Mouse (Mus musculus) naive thymus-derived CD4-positive, alpha-beta T cell, adult 2 months (primary cell): ENCODE data around the gene Tanc1.
"Not testable (repeated sequence)": the region's sequence is repeated elsewhere in the genome, so short reads cannot be mapped to it uniquely, and the experiment has no call there.

Source experiments
- DNase-seq: peaks from one replicate; pipeline ENCODE4 v3.0.0-alpha.2; 2011; ENCODE audit warnings: low read depth

Gene Tanc1

GRCm38 (mm10) chr2:59830151-59830550 is 218.3 kb downstream of the Tanc1 start:
- DNase-seq, result no peak

- no peak for DNase-seq
Measured at GRCm38 (mm10) chr2:59830940-59831339, 219.1 kb downstream of the Tanc1 start.

- no peak for DNase-seq
Measured at GRCm38 (mm10) chr2:59831831-59832230, 220.0 kb downstream of the Tanc1 start.

DNA sequence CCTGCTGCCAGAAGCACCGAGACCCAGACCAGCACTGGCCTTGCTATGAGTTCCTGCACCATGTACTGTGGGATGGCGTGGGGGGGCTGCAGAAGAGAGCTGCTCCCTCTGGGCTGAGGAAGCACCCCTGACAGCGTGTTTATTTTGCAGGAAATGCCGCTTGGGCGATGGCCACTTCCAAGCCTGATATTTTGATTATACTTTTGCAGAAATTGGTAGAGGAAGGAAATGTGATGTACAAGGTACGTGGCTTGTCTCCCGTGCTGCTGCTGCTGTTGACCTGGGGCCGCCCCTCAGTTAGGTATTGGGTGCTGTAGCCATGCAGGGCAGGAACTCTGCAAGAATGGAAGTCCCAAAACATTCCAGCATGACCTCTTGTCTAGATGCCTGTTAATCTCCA is 227.0 kb downstream of the Tanc1 start:
- no peak for DNase-seq

- DNase-seq, result no peak
Measured at GRCm38 (mm10) chr2:59839755-59840154, 227.9 kb downstream of the Tanc1 start.

DNA sequence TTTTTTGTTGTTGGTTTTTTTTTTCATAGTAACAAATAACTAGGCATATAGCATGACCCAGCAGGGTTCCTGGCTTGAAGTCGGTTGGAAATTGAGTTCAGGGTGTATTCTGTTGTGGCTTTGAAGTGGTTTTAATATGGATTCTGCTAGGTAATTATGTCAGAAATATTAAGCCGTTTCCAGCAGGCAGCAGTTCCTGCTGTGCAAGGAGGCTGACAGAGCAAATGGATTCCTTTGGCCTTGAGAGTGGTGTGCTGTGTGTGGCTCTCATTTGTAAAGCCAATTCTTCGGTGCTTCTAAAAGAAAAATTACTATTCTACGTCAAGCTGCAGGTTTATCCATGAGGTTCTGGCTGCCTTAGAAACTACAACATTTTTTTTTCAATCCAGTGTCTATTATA is 228.3 kb downstream of the Tanc1 start:
- no peak for DNase-seq

DNA sequence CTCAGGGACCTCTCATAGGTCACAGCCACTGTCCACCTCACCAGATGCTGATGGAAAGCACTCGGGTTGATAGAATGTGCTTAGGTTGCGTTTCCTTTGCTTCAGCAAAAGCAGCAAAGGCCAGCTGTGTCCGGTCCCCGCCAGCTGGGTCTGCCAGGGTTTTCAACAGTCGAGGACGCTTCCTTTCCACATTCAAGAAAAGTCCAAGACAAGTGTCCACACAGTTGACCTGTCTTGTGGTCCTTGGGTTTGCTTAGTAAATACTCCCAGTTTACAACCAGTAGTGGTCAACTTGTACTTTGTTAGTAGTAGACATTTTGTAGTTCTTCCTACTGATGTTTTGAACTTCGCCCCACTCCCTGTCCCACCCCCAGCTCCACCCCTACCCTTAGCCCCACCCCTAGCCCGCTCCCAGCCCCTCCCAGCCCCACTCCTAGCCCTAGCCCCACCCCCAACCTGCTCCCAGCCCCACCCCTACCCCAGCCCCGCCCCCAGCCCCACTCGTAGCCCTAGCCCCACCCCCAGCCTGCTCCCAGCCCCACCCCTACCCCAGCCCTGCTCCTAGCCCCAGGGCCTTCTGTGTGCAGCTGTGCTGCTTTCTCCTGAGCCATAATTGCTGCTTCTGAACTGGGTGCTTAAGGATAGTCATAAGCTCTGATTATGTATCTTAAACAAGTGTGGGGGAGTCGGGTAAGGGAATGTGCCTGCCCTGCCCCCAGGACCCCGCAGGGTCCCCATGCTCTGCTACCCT is 229.5 kb downstream of the Tanc1 start:
- DNase-seq, result no peak

DNA sequence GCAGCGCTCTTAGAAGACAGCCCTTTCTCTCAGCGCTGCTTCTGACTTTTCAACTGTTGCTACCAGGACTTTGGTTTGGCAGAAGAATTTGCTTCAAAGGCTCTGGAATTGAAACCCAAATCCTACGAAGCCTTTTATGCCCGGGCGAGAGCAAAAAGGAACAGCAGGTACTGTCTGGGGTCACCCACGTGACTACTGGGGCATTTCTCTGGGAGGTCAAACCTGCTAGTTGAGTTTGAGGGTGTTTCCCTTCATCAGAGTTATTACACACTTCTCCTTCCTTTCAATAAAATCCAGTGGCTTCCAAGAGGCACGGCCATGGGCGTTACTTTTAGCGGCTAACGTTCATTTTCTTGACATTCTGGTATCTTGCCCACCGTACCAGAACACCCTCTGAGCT is 230.1 kb downstream of the Tanc1 start:
- DNase-seq, result no peak

GRCm38 (mm10) chr2:59842556-59843008 is 230.7 kb downstream of the Tanc1 start:
- no peak for DNase-seq

DNA sequence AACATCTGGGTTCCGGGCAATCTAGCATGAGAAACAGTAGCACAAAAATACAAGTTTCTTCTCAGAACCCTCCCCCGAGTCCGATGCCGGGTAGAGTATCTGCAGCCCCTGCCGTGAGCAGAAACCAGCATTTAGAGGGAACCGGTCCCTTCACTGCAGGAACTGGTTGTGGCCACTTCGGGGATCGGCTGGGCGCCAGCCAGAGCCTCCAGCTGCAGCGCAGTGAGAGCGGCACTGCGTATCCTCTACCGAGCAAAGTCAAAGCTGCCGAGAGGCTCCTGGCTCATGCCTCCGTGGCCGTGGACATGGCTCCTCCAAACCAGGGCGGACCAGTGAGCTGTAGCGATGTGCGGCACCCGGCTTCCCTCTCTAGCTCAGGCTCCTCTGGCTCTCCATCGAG is 231.3 kb downstream of the Tanc1 start:
- DNase-seq, result no peak

GRCm38 (mm10) chr2:59843848-59844247 is 232.0 kb downstream of the Tanc1 start:
- no peak for DNase-seq

DNA sequence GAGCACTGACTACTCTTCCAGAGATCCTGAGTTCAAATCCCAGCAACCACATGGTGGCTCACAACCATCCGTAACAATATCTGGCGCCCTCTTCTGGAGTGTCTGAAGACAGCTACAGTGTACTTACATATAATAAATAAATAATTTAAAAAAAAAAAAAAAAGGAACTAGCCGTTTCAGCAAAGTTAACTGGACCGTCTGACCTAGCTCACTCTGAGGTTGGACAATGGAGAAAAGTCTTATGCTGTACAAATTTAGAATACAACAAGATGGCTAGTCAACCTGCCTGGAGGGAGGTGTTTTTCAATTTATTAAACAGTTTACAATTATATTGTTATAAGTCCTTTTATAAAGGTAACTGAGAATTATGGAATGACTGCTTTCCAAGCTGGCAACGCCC is 240.0 kb downstream of the Tanc1 start:
- DNase-seq, result not testable (repeated sequence)

- no peak for DNase-seq
Measured at GRCm38 (mm10) chr2:59852916-59853315, 241.1 kb downstream of the Tanc1 start.

- no peak for DNase-seq
Measured at GRCm38 (mm10) chr2:59853543-59853942, 241.7 kb downstream of the Tanc1 start.

GRCm38 (mm10) chr2:59854363-59854762 is 242.5 kb downstream of the Tanc1 start:
- no peak for DNase-seq

- no peak for DNase-seq
Measured at GRCm38 (mm10) chr2:59862618-59863017, 250.8 kb downstream of the Tanc1 start.

GRCm38 (mm10) chr2:59870526-59870925 is 258.7 kb downstream of the Tanc1 start:
- DNase-seq, result no peak

DNA sequence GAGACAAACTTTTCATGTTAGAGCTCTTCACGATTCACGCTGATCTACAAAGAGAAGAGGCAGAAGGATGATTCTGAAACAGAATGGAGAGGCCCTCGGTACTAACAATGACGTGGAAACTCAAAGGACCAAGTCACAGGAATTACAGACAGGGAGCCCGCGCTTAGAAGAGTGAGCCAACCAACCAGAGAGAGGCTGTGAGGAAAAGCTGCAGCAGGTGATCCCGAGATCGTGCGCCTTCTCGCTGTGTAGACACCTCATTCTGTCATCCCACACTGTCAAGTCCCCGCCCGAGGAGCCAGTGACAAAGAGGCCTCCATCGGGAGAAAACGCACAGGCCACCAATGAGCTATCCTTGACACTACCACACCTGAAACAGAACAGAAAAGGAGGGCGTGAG is 264.6 kb downstream of the Tanc1 start:
- no peak for DNase-seq

GRCm38 (mm10) chr2:59877335-59877734 is 265.5 kb downstream of the Tanc1 start:
- DNase-seq, result no peak

DNA sequence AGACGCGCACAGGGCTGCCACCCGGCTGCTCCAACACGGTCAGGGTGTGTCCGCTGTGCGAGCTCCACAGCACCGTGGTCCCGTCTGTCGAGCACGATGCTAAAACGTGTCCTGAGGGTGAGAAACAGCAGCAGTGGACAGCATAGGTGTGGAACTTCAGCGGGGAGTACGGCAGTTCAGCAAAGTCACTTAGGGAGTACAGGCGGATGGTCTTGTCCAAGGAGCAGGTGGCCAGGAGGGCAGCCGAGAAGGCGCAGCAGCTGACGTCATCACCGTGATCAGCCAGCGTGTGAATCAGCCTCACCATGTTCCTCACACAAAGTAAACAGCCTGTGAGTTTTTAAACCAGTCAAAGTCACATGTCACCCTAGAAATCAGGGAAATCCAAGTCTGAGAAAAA is 266.4 kb downstream of the Tanc1 start:
- DNase-seq, result no peak

- DNase-seq, result peak; percentile 33
Measured at GRCm38 (mm10) chr2:59881404-59881803, 269.6 kb downstream of the Tanc1 start.

DNA sequence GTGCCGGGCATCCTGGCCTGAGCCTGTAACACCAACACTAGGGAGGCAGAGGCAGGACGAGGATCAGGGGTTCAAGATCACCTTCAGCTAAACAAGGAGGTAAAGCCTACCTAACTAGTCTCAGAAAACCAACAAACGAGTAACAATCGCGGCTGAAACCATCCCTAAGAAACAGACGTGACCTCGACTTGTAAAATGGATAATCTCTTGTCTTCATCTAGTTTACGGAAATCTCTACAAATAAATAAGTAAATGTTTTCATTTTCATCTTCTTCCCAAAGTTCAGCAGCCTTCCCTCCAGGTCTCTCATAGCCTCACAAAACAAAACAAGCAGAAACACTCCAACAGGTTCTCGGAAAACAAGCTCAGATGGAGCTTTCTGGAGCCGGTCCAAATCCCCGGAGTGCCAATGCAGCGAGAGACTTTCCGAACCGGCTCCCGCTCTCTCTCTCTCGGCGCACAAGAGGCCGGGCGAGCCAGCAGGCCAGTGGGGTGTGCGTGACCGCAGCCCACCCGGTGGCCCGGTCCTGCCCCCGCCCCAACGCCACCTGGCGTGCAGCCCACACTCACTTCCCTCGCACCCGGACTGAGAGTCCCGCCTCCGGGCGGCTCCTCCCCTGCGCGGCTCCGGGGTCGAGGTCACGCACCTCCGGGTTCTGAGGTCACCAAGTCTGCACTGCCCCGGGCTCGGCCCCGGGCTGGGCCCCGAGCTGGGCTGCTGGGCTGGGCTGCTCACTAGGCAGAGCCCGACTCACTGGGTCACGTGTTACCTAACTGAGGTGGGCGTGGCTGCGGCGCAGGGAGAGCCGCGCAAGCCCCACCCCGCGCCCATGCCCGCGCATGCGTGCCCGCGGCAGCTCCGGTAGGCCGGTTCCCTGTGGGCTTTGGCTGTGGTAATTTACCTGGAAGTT is 270.2 kb downstream of the Tanc1 start, which contains the start of gene Wdsub1:
Gene Wdsub1 (minus strand): TSS at position 761 of the 911 bp plus-strand sequence.
- peak; percentile 94 for DNase-seq

GRCm38 (mm10) chr2:59882742-59883281 is 271.0 kb downstream of the Tanc1 start:
- DNase-seq, result no peak
